Mouse (Mus musculus): Measurements from ENCODE around the gene Col1a1. TPM values are rescaled to one million over a fixed set of nuclear protein-coding genes. Genes with fewer than 3 reads are reported as not detected.
A peak's percentile ranks its signal among the peaks of the same experiment; 100 is the strongest.

Gene Col1a1
- polyA plus RNA-seq, 1 experiment from 2014 or later, result 104 TPM

DNA sequence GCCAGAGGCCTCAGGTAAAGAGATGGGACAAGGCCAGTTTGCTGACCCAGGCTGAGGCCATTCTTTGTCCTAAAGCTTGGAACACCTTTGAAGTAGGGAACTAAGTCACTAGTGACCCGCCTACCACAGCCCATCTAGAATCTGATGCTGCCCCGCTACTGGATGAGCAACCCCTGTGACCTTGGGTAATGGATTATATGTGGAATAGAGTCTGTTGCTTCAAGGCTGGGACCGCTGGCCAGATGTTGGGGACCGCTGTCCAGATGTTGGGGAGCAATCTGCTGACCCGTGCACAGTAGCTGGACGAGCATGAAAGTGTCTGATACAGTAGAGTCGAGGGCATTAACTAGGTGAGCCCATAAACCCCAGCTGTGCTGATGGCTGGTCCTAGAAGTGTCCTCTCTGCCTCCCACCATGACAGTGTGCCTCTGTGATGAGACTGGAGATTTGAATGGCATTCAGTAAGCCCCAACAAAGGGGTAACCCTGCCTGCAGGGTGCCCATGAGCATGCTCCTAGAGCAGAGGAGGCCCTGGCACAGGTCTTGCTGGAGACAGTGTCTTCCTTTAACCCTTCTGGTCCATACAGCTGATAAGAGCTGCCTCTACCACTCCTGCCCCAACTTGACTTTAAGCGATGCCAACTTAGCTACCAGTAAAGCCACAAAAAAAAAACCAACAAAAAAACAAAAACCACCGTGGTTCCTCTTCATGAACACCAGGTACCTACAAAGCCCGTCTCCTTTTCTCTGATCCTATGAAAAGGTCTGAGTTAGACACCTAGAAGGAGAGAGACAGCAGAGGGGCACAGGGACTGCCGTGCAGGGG is 59.1 kb downstream of the Col1a1 start:
- 90% methylated on average over 11 of the region's 11 CpGs for WGBS
- peaks cover 71% of the 10 kb centered on the region for H3K4me1 ChIP-seq
- H3K4me3 ChIP-seq, result peak overlapping the region; percentile 83
- H3K36me3 ChIP-seq, result peaks cover 63% of the 10 kb centered on the region
- peak overlapping the region; percentile 27; the same call in 1 of the 2 replicates for H3K27ac ChIP-seq
- DNase-seq (ENCODE audit: low spot score), result no peak
- H3K27me3 ChIP-seq (ENCODE audit: low read depth, poor library complexity, severe bottlenecking), result no peaks in the 10 kb centered on the region
- no peaks in the 10 kb centered on the region for H3K9me3 ChIP-seq (replicated peaks)

DNA sequence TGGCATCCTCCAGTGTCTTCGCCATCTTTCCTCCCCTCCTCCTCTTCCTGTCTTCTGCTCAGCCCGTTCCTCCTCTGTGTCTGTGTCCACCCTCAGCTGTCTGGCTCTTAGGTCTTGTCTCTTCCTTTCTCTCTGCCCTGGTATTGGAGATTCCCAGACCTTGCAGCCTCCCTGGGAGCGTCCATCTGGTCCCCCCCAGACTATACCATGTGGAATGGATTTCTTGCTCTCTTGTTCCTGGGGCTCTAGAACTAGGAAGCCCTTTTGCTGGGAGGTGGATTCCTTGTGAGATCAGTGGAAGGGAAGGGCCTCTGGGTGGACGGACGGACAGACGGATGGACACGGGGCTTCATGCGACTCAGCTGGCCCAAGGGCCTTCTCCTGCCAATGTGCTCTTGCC is 60.1 kb downstream of the Col1a1 start:
- 87% methylated on average over 8 of the region's 8 CpGs for WGBS
- Histone ChIP-seq H3K4me1 (peaks cover 74% of the 10 kb centered on the region), H3K27ac (no peak overlapping the region), H3K9me3 (replicated peaks) (no peaks in the 10 kb centered on the region), H3K27me3 (ENCODE audit: low read depth, poor library complexity, severe bottlenecking) (no peaks in the 10 kb centered on the region), H3K36me3 (peaks cover 73% of the 10 kb centered on the region), H3K4me3 (no peak overlapping the region)
- no peak for DNase-seq (ENCODE audit: low spot score)

DNA sequence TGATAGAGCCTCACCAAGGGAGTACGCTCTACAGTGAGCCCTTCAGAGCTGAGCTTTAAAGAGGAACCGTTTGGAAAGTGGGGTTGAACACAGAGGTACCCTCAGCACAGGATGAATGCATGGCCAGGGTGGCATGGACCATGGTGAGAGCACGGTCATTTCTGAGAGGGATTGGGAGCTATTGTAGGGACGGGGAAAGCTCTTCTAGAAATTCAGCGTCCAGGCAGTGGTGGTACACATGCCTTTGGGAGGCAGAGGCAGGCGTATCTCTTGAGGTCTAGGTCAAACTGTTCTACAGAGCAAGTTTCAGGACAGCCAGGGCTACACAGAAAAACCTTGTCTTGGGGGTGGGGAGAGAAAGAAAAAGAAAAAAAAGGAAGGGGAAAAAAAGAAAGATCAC is 61.0 kb downstream of the Col1a1 start:
- DNase-seq (ENCODE audit: low spot score), result no peak
- Histone ChIP-seq H3K27me3 (ENCODE audit: low read depth, poor library complexity, severe bottlenecking) (no peaks in the 10 kb centered on the region), H3K4me1 (peaks cover 68% of the 10 kb centered on the region), H3K9me3 (replicated peaks) (no peaks in the 10 kb centered on the region), H3K4me3 (no peak overlapping the region), H3K36me3 (peaks cover 80% of the 10 kb centered on the region), H3K27ac (no peak overlapping the region)
- WGBS, result 91% methylated on average over 6 of the region's 6 CpGs

DNA sequence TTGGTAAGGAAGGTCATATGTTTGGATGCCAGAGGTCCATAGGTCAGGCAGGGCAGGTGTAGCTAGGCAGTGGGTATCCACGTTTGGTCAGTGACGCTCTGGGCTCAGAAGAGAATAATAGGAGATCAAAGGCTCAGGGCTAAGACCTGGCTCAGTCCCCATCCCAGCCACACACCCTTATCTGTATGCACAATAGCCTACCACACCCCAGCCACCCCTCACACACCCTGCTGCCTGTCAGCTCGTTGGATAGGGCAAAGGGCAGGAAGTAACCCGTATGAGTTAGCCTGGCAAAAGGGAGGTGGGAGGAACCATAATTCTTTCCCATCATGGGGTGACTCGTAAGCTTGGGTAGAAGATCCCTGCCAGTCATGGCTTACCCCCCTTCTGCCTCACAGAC is 61.6 kb downstream of the Col1a1 start:
- H3K27ac ChIP-seq, result 0 out of 2 replicates have a peak overlapping the region, but pooled peaks have one; percentile 50
- H3K27me3 ChIP-seq (ENCODE audit: low read depth, poor library complexity, severe bottlenecking), result no peaks in the 10 kb centered on the region
- no peak for DNase-seq (ENCODE audit: low spot score)
- WGBS, result 71% methylated on average over 5 of the region's 5 CpGs
- H3K9me3 ChIP-seq (replicated peaks), result no peaks in the 10 kb centered on the region
- 0 out of 2 replicates have a peak overlapping the region, but pooled peaks have one; percentile 7 for H3K4me3 ChIP-seq
- H3K4me1 ChIP-seq, result peaks cover 61% of the 10 kb centered on the region
- peaks cover 86% of the 10 kb centered on the region for H3K36me3 ChIP-seq

DNA sequence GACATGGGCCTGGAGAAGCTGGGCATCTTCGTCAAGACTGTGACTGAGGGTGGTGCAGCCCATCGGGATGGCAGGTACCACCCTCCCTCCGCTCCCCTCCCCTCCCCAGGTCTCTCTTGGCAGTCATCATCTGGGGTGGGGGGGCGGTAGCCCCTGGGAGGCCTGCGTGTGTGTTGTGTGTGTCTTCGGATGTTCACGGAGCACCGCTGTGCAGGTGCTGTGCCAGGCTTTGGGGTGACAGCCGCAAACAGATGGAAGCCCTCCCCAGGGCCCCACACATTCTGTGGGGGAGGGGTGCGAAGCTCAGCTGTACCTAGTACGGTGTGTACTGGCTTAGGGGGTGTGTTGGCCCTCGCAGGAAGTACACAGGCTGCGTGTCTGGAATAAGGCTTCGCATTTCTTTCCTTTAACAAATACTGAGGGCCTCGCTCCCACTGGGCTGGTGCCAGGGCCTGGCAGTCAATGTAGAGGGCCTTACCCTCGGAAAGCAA is 62.1 kb downstream of the Col1a1 start:
- Histone ChIP-seq H3K4me1 (peaks cover 57% of the 10 kb centered on the region), H3K27ac (peak overlapping the region; percentile 50; the same call in 1 of the 2 replicates), H3K9me3 (replicated peaks) (no peaks in the 10 kb centered on the region), H3K27me3 (ENCODE audit: low read depth, poor library complexity, severe bottlenecking) (no peaks in the 10 kb centered on the region), H3K36me3 (peaks cover 91% of the 10 kb centered on the region), H3K4me3 (0 out of 2 replicates have a peak overlapping the region, but pooled peaks have one; percentile 7)
- WGBS, result 92% methylated on average over 16 of the region's 16 CpGs
- DNase-seq (ENCODE audit: low spot score), result no peak

DNA sequence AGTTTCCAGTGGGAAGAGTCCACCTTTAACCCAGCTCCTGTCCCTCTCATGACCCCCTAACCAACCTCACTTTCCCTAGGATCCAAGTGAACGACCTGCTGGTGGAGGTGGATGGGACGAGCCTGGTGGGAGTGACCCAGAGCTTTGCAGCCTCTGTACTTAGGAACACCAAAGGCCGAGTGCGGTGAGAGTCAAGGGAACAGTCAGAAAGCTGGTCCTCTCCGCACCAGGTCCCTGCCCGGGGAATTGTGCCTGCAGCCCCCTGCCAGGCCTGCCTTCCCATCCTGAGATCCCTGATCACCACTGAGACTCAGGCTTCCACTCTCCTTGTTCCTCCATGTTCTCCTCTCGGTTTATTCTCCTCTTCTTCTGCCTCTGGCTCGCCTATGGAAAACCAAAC is 64.1 kb downstream of the Col1a1 start:
- Histone ChIP-seq H3K27ac (peak overlapping the region; percentile 53), H3K4me1 (peaks cover 36% of the 10 kb centered on the region), H3K27me3 (ENCODE audit: low read depth, poor library complexity, severe bottlenecking) (no peaks in the 10 kb centered on the region), H3K4me3 (no peak overlapping the region), H3K36me3 (peaks cover 99% of the 10 kb centered on the region), H3K9me3 (replicated peaks) (no peaks in the 10 kb centered on the region)
- DNase-seq (ENCODE audit: low spot score), result no peak
- WGBS, result 71% methylated on average over 8 of the region's 8 CpGs

DNA sequence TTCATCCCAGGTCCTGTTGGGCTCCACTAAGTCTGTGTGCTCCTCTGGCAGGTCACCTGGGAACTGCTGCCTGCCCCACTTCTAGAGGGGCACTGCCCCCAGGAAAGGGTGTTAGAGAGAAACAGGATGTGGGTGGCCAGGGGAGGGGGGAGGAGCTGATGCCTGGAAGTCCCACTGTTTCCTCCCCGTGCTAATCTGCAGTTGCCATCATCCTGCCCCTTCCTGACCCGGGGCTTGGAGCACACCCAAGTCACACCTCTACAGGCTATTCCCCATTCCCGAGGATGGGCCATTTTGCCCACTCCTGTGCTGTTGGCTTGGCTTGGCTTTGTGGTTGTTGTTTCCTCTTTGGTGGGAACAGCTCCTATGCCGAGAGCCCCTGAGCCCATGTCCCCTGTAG is 64.5 kb downstream of the Col1a1 start:
- no peaks in the 10 kb centered on the region for H3K9me3 ChIP-seq (replicated peaks)
- H3K4me3 ChIP-seq, result no peak overlapping the region
- WGBS, result 35% methylated on average over 4 of the region's 4 CpGs
- H3K36me3 ChIP-seq, result peaks cover 99% of the 10 kb centered on the region
- H3K4me1 ChIP-seq, result peaks cover 35% of the 10 kb centered on the region
- DNase-seq (ENCODE audit: low spot score), result no peak
- H3K27ac ChIP-seq, result peak overlapping the region; percentile 53
- H3K27me3 ChIP-seq (ENCODE audit: low read depth, poor library complexity, severe bottlenecking), result no peaks in the 10 kb centered on the region

DNA sequence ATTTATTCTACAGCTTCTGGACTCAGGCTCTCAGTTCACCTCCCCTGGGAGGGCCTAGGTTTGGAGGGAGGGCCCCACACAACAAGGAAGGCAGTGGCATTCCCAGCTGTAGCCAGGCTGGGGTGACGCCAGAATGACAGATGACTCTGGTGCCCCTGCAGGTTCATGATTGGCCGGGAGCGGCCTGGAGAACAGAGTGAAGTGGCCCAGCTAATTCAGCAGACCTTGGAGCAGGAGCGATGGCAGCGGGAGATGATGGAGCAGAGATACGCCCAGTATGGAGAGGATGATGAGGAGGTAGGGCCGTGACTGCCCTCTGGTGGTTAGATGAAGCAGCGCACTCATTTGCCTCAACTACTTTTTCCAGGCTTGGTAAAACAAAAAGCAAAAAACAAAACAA is 65.0 kb downstream of the Col1a1 start:
- peaks cover 35% of the 10 kb centered on the region for H3K4me1 ChIP-seq
- WGBS, result under 1% methylated on average over 8 of the region's 8 CpGs

DNA sequence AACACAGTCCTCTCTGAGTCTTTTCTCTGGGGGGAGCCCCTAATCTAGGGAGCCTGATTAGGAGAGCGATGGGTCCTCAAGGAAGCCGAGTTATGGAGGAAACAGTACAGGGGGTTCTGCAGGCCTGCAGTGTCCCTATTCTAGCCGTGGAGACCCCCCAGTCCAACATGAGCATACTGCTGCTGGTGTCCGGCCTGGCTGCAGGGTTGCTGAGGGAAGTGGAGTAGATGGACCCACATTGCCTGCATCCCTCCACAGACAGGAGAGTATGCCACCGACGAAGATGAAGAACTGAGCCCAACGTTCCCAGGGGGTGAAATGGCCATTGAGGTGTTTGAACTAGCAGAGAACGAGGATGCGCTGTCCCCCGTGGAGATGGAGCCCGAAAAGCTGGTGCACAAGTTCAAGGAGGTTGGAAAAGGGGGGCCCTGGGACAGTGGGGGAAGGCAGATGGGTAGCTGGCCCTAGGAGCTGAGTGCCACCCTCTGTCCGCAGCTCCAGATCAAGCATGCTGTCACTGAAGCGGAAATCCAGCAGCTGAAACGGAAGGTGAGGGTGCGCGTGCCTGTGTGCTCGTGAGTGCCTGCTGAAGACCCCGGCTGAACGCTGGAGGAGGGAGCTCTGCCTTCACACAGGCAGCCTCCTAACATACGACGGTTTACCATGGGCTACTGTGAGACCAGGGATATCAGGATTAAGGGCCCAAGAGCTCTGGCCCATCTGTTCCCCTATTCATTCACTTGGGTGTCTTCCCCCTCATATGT is 65.7 kb downstream of the Col1a1 start:
- DNase-seq (ENCODE audit: low spot score), result no peak
- H3K27ac ChIP-seq, result no peak overlapping the region
- peaks cover 40% of the 10 kb centered on the region for H3K4me1 ChIP-seq
- H3K4me3 ChIP-seq, result no peak overlapping the region
- no peaks in the 10 kb centered on the region for H3K27me3 ChIP-seq (ENCODE audit: low read depth, poor library complexity, severe bottlenecking)
- peaks cover 92% of the 10 kb centered on the region for H3K36me3 ChIP-seq
- WGBS, result 89% methylated on average over 21 of the region's 21 CpGs
- no peaks in the 10 kb centered on the region for H3K9me3 ChIP-seq (replicated peaks)

More for the DNA sequence above, 65.0 kb downstream of the Col1a1 start:
- peak; percentile 77 for DNase-seq (ENCODE audit: low spot score)
- peak overlapping the region; percentile 53; the same call in 1 of the 2 replicates for H3K27ac ChIP-seq
- no peaks in the 10 kb centered on the region for H3K9me3 ChIP-seq (replicated peaks)
- H3K27me3 ChIP-seq (ENCODE audit: low read depth, poor library complexity, severe bottlenecking), result no peaks in the 10 kb centered on the region
- H3K36me3 ChIP-seq, result peaks cover 99% of the 10 kb centered on the region
- no peak overlapping the region for H3K4me3 ChIP-seq

Other genes with a start within 250 kb of the Col1a1 start
- gene Gm11541, start 231.7 kb upstream of the Col1a1 start, polyA plus RNA-seq (2016; fragmentation: Nextera tagmentation; extraction: Ambion mirVana), result not detected in 2 replicates
- gene Cdc34b, start 194.4 kb upstream of the Col1a1 start, polyA plus RNA-seq (2016; fragmentation: Nextera tagmentation; extraction: Ambion mirVana), result 0.16 and 0.20 TPM in 2 replicates
- not detected in 2 replicates for gene Tmem92, start 153.5 kb upstream of the Col1a1 start, polyA plus RNA-seq (2016; fragmentation: Nextera tagmentation; extraction: Ambion mirVana)
- gene Hils1, start 31.4 kb downstream of the Col1a1 start, polyA plus RNA-seq (2016; fragmentation: Nextera tagmentation; extraction: Ambion mirVana), result not detected in 2 replicates
- 0.23 TPM in 1 of 2 replicates, not detected in the other for gene Sgca, start 40.1 kb downstream of the Col1a1 start, polyA plus RNA-seq (2016; fragmentation: Nextera tagmentation; extraction: Ambion mirVana)
- gene Ppp1r9b, start 54.8 kb downstream of the Col1a1 start, polyA plus RNA-seq (2016; fragmentation: Nextera tagmentation; extraction: Ambion mirVana), result 9.9 and 10.8 TPM in 2 replicates
- gene Samd14, start 73.7 kb downstream of the Col1a1 start, polyA plus RNA-seq (2016; fragmentation: Nextera tagmentation; extraction: Ambion mirVana), result 29.7 and 39.2 TPM in 2 replicates
- gene Pdk2, start 105.1 kb downstream of the Col1a1 start, polyA plus RNA-seq (2016; fragmentation: Nextera tagmentation; extraction: Ambion mirVana), result 9.8 and 21.2 TPM in 2 replicates
- gene Itga3, start 140.6 kb downstream of the Col1a1 start, polyA plus RNA-seq (2016; fragmentation: Nextera tagmentation; extraction: Ambion mirVana), result 10.2 and 11.1 TPM in 2 replicates
- gene Dlx3, start 183.9 kb downstream of the Col1a1 start, polyA plus RNA-seq (2016; fragmentation: Nextera tagmentation; extraction: Ambion mirVana), result 6.9 and 9.5 TPM in 2 replicates
- gene Dlx4, start 210.0 kb downstream of the Col1a1 start, polyA plus RNA-seq (2016; fragmentation: Nextera tagmentation; extraction: Ambion mirVana), result 0.85 and 1.9 TPM in 2 replicates